Mouse (Mus musculus) spleen, adult 2 months (tissue): ENCODE data around the gene Olfr318.

Source experiments
- CTCF ChIP-seq: fragments of 200-500 bp; IDR thresholded peaks from 2 replicates; pipeline ENCODE4 v1.5.1; 2011; ENCODE audit warnings: mild to moderate bottlenecking, inconsistent platforms; ENCODE audit not compliant: insufficient read depth, insufficient read length, insufficient replicate concordance; ENCODE audit errors: extremely low read depth
- POLR2A ChIP-seq: fragments of 200-500 bp; IDR thresholded peaks from 2 replicates; pipeline ENCODE4 v1.6.1; 2011; ENCODE audit warnings: low read depth, low read length, inconsistent platforms

DNA sequence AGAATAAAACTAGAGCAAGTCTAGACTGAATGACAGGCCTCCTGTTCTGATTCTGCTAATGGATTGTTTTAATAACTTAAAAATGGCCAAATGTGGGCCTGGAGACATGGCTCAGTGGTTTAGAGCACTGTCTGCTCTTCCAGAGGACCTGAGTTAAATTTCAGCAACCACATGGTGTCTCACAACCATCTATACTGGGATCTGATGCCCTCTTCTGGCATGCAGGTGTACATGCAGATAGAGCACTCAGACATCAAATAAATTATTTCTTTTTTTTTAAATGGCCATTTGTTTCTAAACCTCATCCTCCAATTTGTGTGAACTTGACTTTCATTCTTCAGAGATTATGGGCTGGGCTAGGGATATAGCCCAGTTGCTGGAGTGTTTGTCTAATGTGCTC is 54.6 kb downstream of the Olfr318 start:
- TF ChIP-seq CTCF (no peak), POLR2A (no peak)
